Mouse (Mus musculus): Measurements from ENCODE around the gene Afp.

Afp gene

DNA sequence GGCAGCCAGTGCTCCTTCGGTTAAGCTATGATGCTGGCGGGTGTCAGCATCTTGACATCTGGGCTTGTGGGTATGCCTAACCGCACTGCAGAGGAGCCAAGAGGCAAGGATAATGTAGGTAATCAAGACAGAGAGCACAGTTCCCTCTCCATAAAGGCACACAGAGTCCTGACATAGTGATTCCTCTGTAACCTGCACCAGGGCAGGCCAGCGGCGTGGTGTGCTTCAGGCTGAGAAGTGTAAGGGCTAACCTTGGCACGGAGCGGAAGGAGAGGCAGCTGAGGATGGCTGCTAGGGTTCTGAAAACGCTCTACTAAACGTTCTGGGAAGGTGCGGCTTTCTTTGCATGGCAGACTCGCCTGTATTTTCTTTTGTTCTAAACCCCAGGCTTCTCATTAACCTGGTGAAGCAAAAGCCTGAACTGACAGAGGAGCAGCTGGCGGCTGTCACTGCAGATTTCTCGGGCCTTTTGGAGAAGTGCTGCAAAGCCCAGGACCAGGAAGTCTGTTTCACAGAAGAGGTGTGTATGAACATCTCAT, 16.9 kb downstream of the Afp start:
- DNase-seq (ENCODE audit: low spot score): no peak

DNA sequence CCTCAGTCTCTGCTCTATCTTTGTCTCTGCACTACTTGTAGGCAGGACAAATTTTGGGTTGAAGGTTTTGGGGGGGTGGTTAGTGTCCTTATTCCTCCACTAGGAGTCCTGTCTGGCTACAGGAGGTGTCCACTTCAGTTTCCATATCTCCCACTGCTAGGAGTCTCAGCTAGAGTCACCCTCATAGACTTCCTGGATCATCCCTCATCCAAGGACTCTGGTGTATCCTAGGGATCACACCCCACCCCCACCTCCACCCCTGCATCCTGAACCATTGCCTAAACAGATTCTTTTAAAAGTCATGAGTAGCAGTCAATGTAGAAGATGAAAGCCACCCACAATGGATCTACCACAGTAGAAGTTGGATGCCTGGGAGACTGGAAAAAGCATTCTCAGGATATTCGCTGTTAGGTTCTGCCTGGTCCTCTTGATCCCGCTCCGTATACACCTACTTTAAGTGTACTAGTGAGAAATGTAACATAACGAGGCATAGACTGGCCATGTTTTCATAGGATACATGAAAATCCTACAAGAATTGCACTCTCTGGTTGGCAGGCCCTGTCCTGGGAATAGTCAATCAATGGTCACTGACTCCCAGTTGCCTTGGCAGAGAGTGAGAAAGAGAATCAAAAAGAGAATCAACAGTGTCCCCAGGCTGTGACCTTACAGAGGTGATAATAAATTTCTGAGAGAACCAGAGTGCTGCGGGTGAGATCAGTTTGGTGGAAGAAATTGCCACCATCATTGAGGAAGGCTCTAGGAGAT, 19.5 kb downstream of the Afp start:
- DNase-seq (ENCODE audit: low spot score): no peak

DNA sequence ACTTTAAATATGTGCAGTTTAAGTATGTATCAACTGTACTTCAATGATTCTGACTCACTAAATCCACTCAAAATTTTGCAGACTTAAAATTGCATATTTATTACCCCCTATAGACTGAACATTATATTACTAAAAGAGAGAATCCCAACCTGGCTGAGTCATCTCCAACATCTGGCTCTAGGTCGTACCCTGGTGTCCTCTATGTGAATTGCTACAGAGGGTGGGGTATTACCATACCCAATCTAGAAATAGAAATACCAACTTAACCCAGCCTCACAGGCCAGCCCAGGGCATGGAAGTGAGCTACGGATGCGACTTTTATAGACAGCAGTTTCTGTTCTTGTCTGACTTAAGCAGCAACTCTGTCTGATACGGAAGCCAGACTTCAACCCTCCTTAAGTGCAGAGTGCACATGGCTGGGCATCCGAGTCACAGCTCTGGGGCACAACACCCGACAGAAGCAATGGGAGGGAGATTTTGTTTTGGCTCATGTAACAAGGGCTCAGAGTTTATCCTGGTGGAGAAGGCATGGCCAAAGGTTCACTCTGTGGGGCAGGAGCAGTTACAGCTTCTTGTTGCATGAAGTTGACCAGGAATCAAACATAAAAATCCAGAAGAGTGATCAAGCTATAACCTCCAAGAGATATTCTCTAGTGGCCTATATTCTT, 21.9 kb downstream of the Afp start:
- no peak for DNase-seq (ENCODE audit: low spot score)

DNA sequence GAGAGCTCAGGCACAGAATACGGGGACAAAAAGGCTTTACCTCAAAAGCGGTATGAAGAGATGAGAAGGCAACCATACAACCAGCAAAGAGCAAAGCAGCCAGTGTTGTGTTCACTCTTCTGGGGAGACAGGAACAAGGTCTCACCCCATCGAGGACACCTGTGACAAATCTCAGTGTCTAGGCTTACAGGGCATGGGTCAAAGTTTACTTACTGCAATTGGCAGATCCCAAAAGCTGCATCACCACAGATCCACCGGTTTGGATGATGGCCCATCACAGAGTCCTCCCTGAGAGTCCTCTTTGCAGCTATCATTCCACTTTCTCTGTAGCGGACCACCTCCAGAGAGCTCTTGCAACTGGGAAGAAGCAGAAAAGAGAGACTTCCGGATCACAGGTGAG, 25.0 kb downstream of the Afp start:
- no peak for DNase-seq (ENCODE audit: low spot score)

DNA sequence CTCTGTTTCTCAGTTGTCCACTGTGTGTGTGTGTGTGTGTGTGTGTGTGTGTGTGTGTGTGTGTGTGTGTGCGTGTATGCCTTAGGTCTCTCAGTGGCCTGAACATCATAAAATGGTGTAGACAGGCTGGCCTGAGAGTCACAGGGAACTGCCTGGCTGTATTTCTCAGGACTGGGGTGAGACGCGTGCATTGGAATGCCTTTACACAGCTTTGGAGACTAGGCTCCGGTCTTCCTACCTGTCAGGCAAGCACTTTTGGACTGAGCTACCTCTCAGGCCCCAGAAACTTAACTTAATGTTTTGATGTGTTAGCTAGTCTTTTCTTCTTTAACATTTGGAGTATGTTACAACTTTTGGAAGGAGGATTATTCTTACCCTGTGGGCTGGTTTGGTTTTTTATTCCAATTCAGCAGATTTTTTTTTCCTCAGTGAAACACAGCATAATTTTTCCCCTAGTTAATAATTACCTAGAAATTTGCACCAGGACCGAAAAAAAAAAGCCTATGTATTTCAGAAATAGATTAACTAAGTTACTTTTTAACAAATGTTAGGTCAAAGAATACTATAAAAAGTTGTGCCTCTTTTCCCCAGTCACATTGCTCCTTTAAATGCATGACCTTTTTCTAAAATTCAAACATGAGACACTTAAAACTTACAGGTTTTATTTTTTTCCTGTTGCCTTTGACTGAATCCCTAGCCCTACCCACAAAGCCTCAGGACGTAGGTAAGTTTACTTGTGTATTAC, 28.0 kb downstream of the Afp start, which contains the start of gene Afm:
Gene Afm, plus strand, starts transcription at position 577 of the 745 bp plus-strand sequence.
- DNase-seq (ENCODE audit: low spot score): no peak

DNA sequence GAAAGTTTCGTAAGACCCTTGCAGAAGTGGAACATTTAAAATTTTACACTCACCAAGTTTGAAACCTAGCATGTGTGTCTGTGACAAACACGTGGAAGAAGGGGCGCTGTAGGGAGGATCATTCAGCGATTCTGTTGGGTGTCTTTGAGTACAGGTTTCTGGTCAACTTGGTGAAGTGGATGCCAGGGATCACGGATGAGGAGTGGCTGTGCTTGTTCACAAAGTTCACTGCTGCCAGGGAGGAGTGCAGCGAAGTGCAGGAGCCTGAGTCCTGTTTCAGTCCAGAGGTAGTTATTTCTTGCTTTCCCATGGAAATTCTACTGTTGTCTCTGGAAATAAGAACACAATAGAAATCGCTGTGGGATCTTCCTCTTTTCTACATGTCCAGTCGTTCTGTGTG, 60.7 kb downstream of the Afp start:
- DNase-seq (ENCODE audit: low spot score): no peak

DNA sequence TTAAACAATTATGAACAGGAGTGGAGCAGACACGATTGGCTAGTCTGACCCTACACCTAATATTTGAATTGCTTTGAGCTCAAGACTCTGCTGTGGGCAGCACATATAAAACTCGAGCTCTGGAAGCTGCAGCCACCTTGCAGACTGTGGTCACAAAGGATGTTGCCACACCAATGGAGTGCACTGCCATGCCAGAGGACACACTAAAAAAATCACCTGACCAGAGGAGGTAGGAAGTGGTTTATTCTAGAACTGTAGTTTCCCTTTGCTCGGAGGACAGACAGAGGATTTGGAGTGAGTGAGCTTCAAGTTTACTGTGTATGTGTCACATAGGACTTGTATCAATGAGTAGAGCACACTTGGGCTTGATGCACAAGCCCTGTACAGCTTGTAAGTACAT, 65.5 kb downstream of the Afp start:
- DNase-seq (ENCODE audit: low spot score): no peak
